Mouse (Mus musculus) brain, embryonic 14.5 days (tissue): ENCODE measurements around the gene Fancc.

Source experiments
- CTCF ChIP-seq: fragments of 200-500 bp; IDR thresholded peaks from 2 replicates; pipeline ENCODE4 v1.5.1; 2012; ENCODE audit warnings: inconsistent platforms, mild to moderate bottlenecking, moderate library complexity, borderline replicate concordance; ENCODE audit not compliant: insufficient read depth, insufficient read length; ENCODE audit errors: extremely low read depth
- POLR2A ChIP-seq: fragments of 200-500 bp; IDR thresholded peaks from 2 replicates; pipeline ENCODE4 v1.6.1; 2012; ENCODE audit warnings: mild to moderate bottlenecking, inconsistent platforms, borderline replicate concordance; ENCODE audit not compliant: poor library complexity, insufficient read depth, insufficient read length, severe bottlenecking; ENCODE audit errors: extremely low read depth

GRCm38 (mm10) chr13:63347639-63348038 is 149.4 kb downstream of the Fancc start:
- no peak for TF ChIP-seq CTCF
- TF ChIP-seq POLR2A, result no peak
